Mouse (Mus musculus) adrenal gland (tissue): ENCODE results near the gene Olfr1218.
"Not testable (repeated sequence)": the region's sequence is repeated elsewhere in the genome, so short reads cannot be mapped to it uniquely, and the experiment has no call there.

ENCODE experiments used
- intact Hi-C: fragments of 180-260 bp; cut with DNase I; formaldehyde crosslinking; loops from one replicate; pipeline ENCODE4 v1.15.1; 2025
- long read RNA-seq, 2 experiments: library from polyadenylated mRNA; unstranded; transcript quantifications; one replicate each; pipeline ENCODE4 v2.0.0; 2020; ENCODE audit warnings: borderline replicate concordance in 1 of 2; ENCODE audit not compliant: insufficient replicate concordance in 1 of 2

Gene Olfr1218
- long read RNA-seq, experiment 1, result 0 reads
- long read RNA-seq, experiment 2, result 0 reads

DNA sequence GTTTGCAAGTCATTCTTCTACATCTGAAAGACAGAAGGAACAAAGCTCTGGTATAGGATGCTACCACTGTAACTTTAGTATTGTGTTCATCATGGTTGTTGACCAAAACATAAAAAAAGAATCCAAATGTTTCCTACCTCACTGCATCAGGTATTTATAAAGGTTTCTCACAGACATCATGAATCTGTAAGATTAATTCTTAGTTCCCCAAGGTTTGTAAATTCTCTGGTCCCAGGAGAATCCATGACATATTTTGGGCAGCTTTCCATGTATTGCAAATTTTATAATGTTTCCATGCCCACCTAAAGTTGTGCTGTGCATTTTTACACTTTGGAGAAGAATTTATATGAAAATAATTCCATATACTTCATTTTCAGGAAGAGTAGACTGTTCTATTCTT is at the start of gene Olfr1218:
TSS of gene Olfr1218 (minus strand) at position 101 of the 400 bp plus-strand sequence.
- intact Hi-C loops, result no loop called here

DNA sequence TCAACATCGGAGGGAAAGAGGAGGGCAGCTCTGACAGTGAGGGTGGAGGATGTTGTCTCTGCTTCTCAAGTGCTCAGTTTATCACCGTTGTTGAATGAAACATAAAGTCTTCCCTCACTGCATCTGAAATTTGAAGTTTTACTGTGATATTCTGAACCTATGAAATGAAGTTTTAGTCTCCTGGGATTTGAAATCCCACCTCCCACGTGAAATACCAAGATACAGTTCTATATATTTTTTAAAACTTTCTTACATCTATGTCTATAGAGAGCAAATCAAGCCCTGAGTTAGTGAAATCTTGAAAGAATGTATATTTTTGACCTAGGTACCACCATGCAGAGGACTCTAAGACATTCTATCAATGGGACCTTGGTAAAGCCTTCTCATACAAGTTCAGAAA is 45.7 kb upstream of the Olfr1218 start, which contains the start of gene Olfr1220:
TSS of gene Olfr1220 (minus strand) at position 101 of the 400 bp plus-strand sequence.
- intact Hi-C loops, result no loop called here

DNA sequence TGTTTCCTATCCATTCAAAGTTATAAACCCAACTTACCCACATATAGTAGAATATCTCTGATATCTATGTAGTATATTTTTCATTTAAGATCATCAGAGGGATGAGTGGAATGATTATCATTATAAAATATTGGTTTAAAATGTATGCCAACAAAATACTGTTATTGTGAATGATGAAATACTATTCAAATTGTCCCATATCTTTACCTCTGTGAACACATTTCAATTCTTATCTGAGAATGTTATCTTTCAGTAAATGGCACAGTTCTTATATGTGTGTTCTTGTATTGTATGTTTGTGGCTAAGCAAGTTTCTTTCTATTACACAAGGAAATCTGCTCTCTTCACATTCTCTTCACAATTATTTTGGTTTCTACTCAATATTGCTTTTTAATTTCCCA is 44.7 kb upstream of the Olfr1218 start:
- intact Hi-C loops, result no loop called here

DNA sequence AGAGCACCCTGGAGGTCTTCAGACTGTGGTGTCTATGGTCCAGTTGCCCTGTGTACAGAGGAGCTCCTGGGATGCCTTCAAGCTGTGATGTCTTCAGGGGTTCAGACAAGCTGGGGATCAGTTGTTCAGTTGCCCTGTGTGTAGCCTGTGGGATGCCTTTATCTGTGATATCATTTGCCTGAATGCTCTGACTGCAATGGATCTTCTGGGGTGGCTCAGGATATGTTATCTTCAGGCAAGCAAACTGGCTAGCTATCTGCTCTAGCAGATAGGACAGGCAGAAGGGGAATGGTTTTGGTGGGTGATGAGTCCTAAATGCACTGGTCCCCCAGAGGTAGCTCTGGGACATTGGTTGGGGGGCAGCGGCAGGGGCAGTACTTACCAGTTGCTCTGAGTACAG is 32.9 kb upstream of the Olfr1218 start:
- intact Hi-C loops, result no loop called here

DNA sequence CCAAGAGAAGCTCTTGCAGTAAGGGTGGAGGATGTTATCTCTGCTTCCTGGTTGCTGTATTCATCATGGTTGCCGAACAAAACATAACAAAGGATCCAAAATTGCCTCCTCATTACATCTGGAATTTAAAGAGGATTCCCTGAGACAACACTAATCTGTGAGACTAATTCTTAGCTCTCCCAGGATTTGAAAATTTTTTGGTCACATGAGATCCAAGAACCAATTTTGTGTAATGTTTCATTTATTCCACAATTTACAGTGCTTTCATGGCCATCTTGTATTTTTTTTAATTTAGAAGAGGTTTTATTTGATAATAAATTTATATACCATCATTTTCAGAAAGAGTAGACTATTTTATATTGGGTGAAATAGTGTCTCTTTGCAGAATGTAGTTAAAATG is 22.4 kb upstream of the Olfr1218 start, which contains the start of gene Olfr1219:
TSS of gene Olfr1219 (minus strand) at position 101 of the 400 bp plus-strand sequence.
- intact Hi-C loops, result no loop called here

DNA sequence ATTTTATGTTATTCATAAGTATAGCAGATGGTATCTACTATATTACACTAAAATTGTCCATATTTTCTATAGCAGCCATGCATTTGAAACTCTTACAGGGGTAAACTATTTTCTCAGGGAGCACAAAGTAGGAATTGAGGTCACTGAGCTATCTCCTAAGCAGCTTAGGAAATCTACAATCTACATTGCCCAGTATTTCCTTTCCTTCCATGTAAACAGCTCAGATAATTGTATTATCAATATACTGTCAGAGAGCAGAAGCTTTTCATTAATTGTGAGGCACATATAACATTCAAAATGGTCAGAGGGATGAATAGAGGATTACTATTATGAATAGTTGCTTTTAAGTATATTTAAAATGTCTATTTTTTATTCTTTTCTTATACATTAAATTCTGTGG is 20.5 kb upstream of the Olfr1218 start:
- intact Hi-C loops, result no loop called here

DNA sequence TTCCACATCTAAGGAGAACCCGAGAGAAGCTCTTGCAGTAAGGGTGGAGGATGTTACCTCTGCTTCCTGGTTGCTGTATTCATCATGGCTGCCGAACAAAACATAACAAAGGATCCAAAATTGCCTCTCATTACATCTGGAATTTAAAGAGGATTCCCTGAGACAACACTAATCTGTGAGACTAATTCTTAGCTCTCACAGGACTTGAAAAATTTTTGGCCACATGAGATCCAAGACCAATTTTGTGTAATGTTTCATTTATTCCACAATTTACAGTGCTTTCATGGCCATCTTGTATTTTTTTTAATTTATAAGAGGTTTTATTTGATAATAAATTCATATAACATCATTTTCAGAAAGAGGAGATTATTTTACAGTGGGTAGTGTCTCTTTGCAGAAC is 29.0 kb downstream of the Olfr1218 start, which contains the start of gene Olfr1217:
TSS of gene Olfr1217 (minus strand) at position 101 of the 400 bp plus-strand sequence.
- intact Hi-C loops, result no loop called here

DNA sequence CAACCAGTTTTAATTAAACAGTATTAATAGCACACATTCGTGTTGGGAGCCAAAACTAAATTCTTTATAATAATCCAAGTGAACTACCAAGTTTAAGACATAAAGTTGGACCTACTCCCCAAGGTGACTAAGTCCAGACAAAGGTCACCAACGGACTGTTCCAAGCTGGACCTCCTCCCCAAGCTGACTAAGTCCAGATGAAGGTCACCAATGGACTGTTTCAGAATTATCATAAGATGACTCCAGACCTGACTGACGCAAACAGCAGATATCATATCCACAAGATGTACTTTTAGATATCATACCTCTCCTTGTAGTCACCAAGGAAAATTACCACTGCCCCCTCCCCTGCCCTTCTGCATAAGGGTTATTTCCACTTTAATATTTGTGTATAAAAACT is 39.6 kb downstream of the Olfr1218 start:
- intact Hi-C loops, result not testable (repeated sequence)

DNA sequence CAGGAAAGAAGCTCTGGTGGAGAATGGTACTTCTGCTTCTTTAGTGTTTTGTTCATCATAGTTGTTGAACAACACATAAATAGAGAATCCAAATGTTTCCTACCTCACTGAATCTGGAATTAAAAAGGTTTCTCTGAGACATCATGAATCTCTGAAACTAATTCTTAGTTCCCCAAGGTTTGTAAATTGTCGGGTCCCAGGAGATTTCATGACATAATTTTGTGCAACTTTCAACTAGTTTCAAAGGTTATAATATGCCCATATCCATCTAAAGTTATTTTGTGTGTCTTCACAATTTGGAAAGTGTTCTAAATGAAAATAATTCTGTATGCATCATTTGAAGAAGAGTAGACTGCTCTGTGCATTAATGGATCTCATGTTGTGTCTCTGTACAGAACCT is 42.7 kb downstream of the Olfr1218 start, which contains the start of gene Olfr1216:
TSS of gene Olfr1216 (minus strand) at position 101 of the 400 bp plus-strand sequence.
- intact Hi-C loops, result no loop called here

DNA sequence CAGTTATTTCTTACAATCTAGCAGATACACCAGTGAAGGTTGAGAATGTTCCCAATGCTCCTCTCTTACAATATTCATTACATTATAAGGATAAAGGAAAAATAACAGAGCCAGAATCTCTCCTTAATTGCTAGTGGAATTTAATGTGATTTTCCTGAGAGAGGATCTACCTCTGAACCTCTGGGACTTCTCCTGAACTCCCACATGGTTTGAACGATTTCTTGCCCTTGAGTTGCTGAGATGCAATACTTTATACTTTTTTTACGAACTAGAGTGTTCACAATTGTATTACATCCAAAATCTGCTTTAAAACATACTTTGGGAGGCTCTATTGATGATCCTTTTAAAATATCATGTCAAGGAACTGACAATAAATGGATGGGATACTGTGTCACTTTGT is 54.1 kb downstream of the Olfr1218 start, which contains the start of gene Olfr1215:
TSS of gene Olfr1215 (minus strand) at position 101 of the 400 bp plus-strand sequence.
- intact Hi-C loops, result no loop called here
